Mouse (Mus musculus): ENCODE measurements around the gene Banf2. TPM values are rescaled to one million over a fixed set of nuclear protein-coding genes. Genes with fewer than 3 reads are reported as not detected.

Banf2 gene
- polyA plus RNA-seq, 1 experiment from 2014 or later = 0.33 TPM

DNA sequence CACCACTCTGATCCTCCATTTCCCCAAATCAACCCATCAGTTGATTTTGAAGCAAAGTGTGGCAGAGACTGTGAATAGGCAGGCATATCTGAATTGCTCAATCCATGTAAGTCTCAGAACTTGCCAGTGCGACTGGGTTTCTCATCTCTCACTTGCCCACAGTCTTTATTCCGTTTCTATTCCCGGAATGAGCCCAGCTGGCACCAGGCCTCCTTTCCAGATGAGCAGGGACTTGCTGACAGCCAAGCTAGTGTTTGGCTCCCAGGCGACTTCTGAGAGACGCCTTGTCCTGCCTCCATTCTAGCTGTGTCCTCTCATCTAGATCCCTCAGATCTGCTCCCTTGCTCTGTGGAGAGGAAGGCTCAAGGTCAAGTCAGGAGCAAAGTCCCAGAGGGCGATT is 11.9 kb downstream of the Banf2 start:
- no peak overlapping the region for H3K4me3 ChIP-seq (replicated peaks)
- no peak overlapping the region for H3K9ac ChIP-seq
- H3K9me3 ChIP-seq = no peaks in the 10 kb centered on the region
- no peak overlapping the region for H3K4me2 ChIP-seq
- no peaks in the 10 kb centered on the region for H3K4me1 ChIP-seq
- H3K27ac ChIP-seq = no peak overlapping the region
- 76% methylated on average over 6 of the region's 6 CpGs for WGBS
- H3K36me3 ChIP-seq = no peaks in the 10 kb centered on the region
- no peaks in the 10 kb centered on the region for H3K27me3 ChIP-seq (replicated peaks)
- ATAC-seq (ENCODE audit: insufficient read depth, low FRiP score, low read depth) = no peak

DNA sequence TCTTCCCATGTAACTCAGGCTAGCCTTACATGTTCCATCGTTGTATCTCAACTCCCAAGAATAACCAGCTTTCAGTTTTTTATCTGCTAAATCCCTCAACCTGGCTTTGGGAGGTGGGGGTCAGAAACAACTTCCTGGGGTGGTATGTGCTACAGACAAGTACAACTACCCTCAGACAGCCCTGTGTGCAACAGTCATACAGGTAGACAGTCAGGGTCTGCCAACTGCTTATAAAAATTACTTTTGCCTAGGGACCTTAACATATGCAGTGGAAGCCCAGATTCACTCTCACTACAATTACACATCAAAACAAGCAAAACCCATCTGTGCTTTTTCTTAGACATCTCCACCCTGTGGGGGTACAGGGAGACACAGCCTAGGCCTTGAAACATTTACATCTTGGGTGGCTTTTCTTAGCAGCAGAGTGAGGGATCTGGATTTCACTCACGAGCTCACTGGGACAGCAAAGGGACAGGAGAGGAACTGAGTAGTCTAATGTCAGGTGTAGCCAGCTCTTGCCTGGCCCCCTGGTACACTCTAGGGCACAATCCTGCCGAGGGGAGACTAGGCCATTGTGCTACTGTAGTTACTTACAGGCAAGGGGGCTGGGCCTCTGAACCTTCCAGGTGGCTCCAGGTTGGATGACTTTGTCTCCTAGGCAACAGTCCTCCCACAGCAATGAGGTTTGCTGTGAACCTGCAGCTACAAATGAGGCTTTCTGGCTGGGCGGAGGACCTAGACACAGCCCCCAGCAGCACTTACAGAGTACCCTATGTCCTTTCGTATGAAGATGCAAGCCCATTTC is 13.1 kb downstream of the Banf2 start:
- Histone ChIP-seq H3K4me1 (no peaks in the 10 kb centered on the region), H3K27ac (no peak overlapping the region), H3K36me3 (no peaks in the 10 kb centered on the region), H3K9me3 (no peaks in the 10 kb centered on the region), H3K4me3 (replicated peaks) (no peak overlapping the region), H3K27me3 (replicated peaks) (no peaks in the 10 kb centered on the region), H3K4me2 (no peak overlapping the region), H3K9ac (no peak overlapping the region)
- no peak for ATAC-seq (ENCODE audit: insufficient read depth, low FRiP score, low read depth)
- WGBS = 58% methylated on average over 5 of the region's 5 CpGs

DNA sequence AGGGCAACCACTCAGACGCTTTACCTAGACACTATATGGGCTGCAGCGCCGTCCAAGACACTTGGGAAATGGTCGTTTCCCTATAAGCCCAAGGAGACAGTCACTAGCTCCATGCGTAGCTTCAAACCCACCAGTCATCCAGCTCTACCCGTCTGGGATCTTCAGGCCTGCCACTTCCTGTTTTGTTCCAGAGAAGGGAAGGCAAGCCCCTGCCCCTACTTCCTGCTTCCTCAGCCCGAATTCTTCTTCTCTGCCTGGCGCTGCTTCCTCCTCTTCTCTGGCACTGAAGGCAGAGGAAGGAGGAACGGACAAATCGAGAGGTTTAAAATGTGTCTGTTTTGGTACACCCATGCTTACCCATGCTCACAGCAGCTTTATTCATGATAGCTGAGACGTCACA is 14.1 kb downstream of the Banf2 start:
- no peak overlapping the region for H3K4me3 ChIP-seq (replicated peaks)
- no peaks in the 10 kb centered on the region for H3K4me1 ChIP-seq
- WGBS = 69% methylated on average over 11 of the region's 11 CpGs
- H3K27ac ChIP-seq = no peak overlapping the region
- no peaks in the 10 kb centered on the region for H3K27me3 ChIP-seq (replicated peaks)
- no peak overlapping the region for H3K4me2 ChIP-seq
- ATAC-seq (ENCODE audit: insufficient read depth, low FRiP score, low read depth) = no peak
- H3K9ac ChIP-seq = no peak overlapping the region
- no peaks in the 10 kb centered on the region for H3K36me3 ChIP-seq
- no peaks in the 10 kb centered on the region for H3K9me3 ChIP-seq

DNA sequence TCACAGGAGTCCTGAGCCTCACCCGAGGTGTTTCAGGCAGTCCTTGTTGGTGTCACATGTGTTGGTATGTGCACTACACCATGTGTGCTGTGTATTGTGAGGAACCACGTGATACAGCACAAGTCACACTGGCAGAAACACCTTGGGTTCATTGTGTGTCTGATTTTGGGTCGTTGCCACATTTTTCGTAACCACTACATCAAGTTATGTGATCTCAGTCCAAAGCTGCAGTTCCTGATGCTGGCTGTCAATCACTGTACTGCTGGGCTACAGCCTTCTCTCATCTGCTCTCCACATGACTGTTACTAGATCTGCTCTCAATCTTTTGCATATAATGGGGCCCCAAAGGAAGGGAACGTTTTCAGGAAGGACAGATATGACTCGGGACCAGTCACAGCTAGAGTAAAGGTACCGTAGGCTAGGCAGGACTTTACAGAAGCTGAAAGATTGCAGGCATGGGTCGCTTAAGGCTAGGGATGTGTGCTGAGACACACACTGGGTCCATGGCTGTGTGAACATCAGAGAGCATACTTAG is 17.4 kb downstream of the Banf2 start:
- 73% methylated on average over 8 of the region's 8 CpGs for WGBS
- Histone ChIP-seq H3K27me3 (replicated peaks) (no peaks in the 10 kb centered on the region), H3K36me3 (no peaks in the 10 kb centered on the region), H3K9me3 (no peaks in the 10 kb centered on the region), H3K4me1 (no peaks in the 10 kb centered on the region), H3K4me2 (no peak overlapping the region), H3K27ac (no peak overlapping the region), H3K9ac (no peak overlapping the region), H3K4me3 (replicated peaks) (no peak overlapping the region)
- ATAC-seq (ENCODE audit: insufficient read depth, low FRiP score, low read depth) = no peak

DNA sequence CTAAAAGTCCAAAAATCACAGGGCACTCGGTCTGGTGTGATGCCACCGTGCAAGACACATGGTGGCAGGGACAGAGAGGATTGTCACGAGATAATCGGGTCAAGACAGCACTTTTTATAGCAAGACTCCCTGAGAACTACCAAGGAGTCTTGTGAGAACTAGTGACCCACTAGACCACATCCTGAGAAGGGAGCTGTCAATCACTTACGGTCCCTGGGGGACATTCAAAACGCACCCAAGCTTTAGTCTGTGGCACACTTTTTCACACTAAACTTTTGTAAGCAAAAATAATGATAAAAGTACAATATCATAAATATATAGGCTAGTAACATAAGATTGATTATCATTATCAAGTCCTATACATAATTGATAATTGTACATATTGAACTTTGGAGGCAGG is 18.0 kb downstream of the Banf2 start:
- no peaks in the 10 kb centered on the region for H3K4me1 ChIP-seq
- 82% methylated on average over 6 of the region's 6 CpGs for WGBS
- ATAC-seq (ENCODE audit: insufficient read depth, low FRiP score, low read depth) = no peak

DNA sequence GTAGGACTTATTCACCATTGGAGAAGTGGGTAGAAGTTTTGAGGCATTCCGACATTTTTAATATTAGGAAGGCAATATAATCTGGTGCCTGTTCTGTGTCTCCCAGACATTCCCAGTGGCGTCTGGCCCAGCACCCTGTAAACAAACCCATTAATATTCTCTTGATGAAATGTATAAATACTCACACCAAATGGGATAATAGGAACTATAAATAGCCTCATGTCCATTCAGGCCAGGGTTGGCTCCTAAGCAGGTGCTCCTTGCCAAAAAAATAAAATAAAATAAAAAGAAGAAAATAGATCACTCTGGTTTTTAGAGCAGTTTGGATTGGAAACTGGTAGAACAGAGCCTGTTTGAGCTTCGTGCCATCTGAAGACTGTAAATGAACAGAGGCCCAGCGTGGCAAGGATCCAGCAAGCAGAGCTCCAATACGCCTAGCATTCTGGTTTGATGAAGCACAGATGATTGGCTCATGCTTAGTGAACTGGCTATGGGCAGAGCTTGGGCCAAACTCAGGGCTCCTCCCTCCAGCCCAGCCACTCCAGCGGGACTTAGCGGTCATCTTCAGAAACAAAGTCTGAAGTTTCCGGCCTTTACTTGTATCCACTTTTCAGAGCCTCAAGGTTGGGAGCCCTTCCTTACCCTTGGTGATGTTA is 19.7 kb downstream of the Banf2 start:
- 65% methylated on average over 8 of the region's 8 CpGs for WGBS

More for the DNA sequence above, 18.0 kb downstream of the Banf2 start:
- no peak overlapping the region for H3K9ac ChIP-seq
- no peak overlapping the region for H3K4me2 ChIP-seq
- H3K27me3 ChIP-seq (replicated peaks) = no peaks in the 10 kb centered on the region
- H3K9me3 ChIP-seq = no peaks in the 10 kb centered on the region
- no peak overlapping the region for H3K4me3 ChIP-seq (replicated peaks)
- no peak overlapping the region for H3K27ac ChIP-seq
- H3K36me3 ChIP-seq = no peaks in the 10 kb centered on the region

DNA sequence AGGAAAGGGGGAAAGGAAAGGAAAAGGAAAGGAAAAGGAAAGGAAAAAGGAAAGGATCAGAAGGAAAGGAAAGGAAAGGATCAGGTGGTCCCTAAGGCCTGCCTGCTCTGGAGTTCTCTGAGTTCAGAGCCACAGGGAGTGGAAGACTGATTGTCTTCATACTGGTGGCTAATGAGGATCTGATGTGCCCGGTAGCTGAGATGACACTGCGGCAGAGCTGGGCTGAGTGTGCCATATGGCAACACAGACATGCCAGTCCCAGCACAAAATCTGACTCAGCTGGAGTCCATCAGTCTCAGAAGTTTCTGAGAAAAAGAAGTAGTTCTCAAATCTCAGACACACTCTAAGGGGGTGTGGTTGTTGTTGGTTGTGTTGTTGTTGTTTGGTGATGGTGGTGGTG is 24.9 kb downstream of the Banf2 start:
- Histone ChIP-seq H3K36me3 (no peaks in the 10 kb centered on the region), H3K27me3 (replicated peaks) (no peaks in the 10 kb centered on the region), H3K4me1 (no peaks in the 10 kb centered on the region), H3K4me3 (replicated peaks) (no peak overlapping the region), H3K9me3 (no peaks in the 10 kb centered on the region), H3K4me2 (no peak overlapping the region), H3K27ac (no peak overlapping the region), H3K9ac (no peak overlapping the region)
- 79% methylated on average over 2 of the region's 2 CpGs for WGBS
- ATAC-seq (ENCODE audit: insufficient read depth, low FRiP score, low read depth) = no peak

More for the DNA sequence above, 19.7 kb downstream of the Banf2 start:
- no peaks in the 10 kb centered on the region for H3K9me3 ChIP-seq
- H3K27ac ChIP-seq = no peak overlapping the region
- no peak overlapping the region for H3K4me3 ChIP-seq (replicated peaks)
- no peaks in the 10 kb centered on the region for H3K27me3 ChIP-seq (replicated peaks)
- no peak overlapping the region for H3K4me2 ChIP-seq
- ATAC-seq (ENCODE audit: insufficient read depth, low FRiP score, low read depth) = peak; percentile 45; the same call in 1 of the 2 replicates
- no peaks in the 10 kb centered on the region for H3K4me1 ChIP-seq
- no peaks in the 10 kb centered on the region for H3K36me3 ChIP-seq
- H3K9ac ChIP-seq = no peak overlapping the region

DNA sequence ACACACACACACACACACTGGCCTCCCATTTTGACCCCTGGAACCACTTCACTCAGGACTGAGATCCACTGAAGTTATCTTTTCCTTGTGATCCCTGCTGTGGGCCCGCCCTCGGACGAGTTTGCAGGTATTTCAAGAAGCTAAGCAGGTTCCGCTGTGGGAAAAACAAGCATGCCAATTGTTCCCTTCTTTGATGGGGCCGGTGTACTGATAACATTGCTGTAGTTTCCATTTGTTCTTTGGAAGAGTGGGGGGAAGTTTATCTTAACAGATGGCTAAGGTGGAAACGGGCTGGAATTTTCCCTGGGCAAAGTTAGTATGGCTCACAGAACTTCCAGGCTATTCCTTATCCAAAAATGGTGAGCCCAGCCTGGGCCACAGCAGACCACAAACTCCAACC is 28.8 kb downstream of the Banf2 start:
- Histone ChIP-seq H3K27ac (no peak overlapping the region), H3K4me1 (no peaks in the 10 kb centered on the region), H3K9me3 (no peaks in the 10 kb centered on the region), H3K36me3 (no peaks in the 10 kb centered on the region), H3K27me3 (replicated peaks) (no peaks in the 10 kb centered on the region), H3K9ac (no peak overlapping the region), H3K4me2 (no peak overlapping the region), H3K4me3 (replicated peaks) (no peak overlapping the region)
- 54% methylated on average over 6 of the region's 6 CpGs for WGBS
- no peak for ATAC-seq (ENCODE audit: insufficient read depth, low FRiP score, low read depth)

DNA sequence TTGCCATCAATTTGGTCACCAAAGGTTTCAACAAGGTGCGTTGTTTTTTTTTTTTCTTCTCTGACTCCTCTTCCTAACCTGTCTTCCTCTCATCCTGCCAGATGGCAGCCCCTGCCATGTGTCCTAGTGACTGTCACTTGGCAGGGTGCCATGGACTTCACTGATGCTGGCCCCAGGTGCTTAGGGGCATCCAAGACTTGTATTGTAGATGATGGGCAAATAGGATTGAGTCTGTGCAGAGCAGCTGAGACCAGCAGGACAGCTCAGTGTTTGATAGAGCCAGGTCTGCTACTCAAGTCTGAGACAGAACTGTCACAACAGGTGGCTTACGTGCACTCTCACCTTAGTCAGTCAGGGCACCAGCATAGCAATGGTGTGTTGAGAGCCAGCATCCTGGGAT is 32.6 kb downstream of the Banf2 start:
- ATAC-seq (ENCODE audit: insufficient read depth, low FRiP score, low read depth) = no peak
- Histone ChIP-seq H3K4me1 (no peaks in the 10 kb centered on the region), H3K27me3 (replicated peaks) (no peaks in the 10 kb centered on the region), H3K9me3 (no peaks in the 10 kb centered on the region), H3K36me3 (no peaks in the 10 kb centered on the region), H3K9ac (no peak overlapping the region), H3K4me2 (no peak overlapping the region), H3K27ac (no peak overlapping the region), H3K4me3 (replicated peaks) (no peak overlapping the region)
- WGBS = 94% methylated on average over 2 of the region's 2 CpGs

DNA sequence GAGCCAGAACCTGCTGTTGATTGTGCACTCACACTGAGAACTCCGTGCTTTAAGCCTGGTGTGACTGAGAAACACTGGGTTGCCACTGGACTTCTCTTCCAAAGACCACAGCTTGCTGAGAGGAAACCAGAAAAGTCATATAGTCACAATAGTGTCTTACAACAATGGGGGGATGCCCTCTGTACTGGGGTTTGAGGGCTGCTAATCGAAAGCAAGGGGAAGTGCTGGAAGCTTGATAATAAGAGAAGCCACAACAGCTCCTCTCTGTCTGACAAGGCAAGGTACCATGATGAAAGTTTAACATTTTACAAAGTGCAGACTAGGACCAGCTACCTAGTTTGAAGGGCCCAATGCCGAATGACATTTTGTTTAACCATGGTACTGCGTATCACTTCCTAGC is 36.8 kb downstream of the Banf2 start:
- 83% methylated on average over 4 of the region's 4 CpGs for WGBS

DNA sequence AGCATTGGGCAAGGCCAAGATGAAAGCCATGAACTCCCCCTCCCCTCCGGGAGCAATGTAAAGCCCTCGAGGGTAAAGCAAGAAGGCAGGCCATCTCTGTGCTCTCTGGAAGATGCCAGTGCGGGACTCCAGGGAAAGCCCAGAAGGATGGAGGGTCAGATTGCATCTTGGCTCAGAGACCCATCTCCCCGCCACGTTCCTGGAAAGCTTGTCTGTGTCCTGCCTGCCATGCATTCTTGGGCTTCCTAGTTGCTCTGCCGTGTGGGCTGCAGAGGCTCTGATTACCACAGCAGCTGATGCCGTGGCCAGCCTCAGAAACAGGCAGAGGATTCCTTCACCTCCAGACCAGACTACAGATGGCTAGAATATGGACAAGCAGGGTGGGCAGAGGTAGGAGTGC is 37.6 kb downstream of the Banf2 start:
- Histone ChIP-seq H3K9me3 (no peaks in the 10 kb centered on the region), H3K36me3 (no peaks in the 10 kb centered on the region), H3K9ac (no peak overlapping the region), H3K27ac (no peak overlapping the region), H3K4me1 (no peaks in the 10 kb centered on the region), H3K27me3 (replicated peaks) (no peaks in the 10 kb centered on the region), H3K4me2 (no peak overlapping the region), H3K4me3 (replicated peaks) (no peak overlapping the region)
- WGBS = 60% methylated on average over 7 of the region's 7 CpGs
- ATAC-seq (ENCODE audit: insufficient read depth, low FRiP score, low read depth) = no peak

More for the DNA sequence above, 36.8 kb downstream of the Banf2 start:
- Histone ChIP-seq H3K36me3 (no peaks in the 10 kb centered on the region), H3K9ac (no peak overlapping the region), H3K4me2 (no peak overlapping the region), H3K27me3 (replicated peaks) (no peaks in the 10 kb centered on the region), H3K4me3 (replicated peaks) (no peak overlapping the region), H3K9me3 (no peaks in the 10 kb centered on the region), H3K4me1 (no peaks in the 10 kb centered on the region), H3K27ac (no peak overlapping the region)
- no peak for ATAC-seq (ENCODE audit: insufficient read depth, low FRiP score, low read depth)

DNA sequence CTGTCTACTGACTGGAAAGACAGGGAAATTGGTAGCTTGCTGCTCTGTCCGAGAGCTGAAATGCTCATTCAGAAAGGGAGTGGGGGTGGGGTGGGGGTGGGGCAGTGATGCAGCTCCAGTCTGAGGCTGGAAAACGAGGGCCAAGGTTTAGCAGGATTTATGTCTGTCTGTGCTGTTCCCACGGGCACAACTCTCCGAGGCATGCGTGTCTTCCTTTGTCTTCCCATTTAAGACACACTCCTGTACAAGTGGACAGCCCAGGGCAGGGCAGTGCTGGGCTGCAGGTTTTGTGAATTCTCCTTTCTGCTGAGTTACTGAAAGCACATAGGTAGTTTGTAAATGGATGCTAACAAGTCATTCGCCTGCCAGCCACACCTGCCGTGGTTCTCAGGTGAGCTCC is 39.8 kb downstream of the Banf2 start:
- Histone ChIP-seq H3K9ac (no peak overlapping the region), H3K4me1 (no peaks in the 10 kb centered on the region), H3K27ac (no peak overlapping the region), H3K27me3 (replicated peaks) (no peaks in the 10 kb centered on the region), H3K4me2 (no peak overlapping the region), H3K4me3 (replicated peaks) (no peak overlapping the region), H3K9me3 (no peaks in the 10 kb centered on the region), H3K36me3 (no peaks in the 10 kb centered on the region)
- no peak for ATAC-seq (ENCODE audit: insufficient read depth, low FRiP score, low read depth)
- WGBS = 39% methylated on average over 7 of the region's 7 CpGs

All from stomach, embryonic 15.5 days (tissue).